Mouse (Mus musculus) CD4-positive naive resting alpha-beta T cell, adult 57 days (primary cell): Measurements from ENCODE around the gene Clhc1. TPM values are rescaled to one million over a fixed set of nuclear protein-coding genes. Genes with fewer than 3 reads are reported as not detected.

Experiments
- total RNA-seq: library from RNA; stranded (reverse); gene quantifications from one replicate; pipeline ENCODE4 v1.2.4, GENCODE M21; 2023

Clhc1 gene
- 0.98 TPM for total RNA-seq

GRCm38 (mm10) chr11:29547752-29548503, at the start of gene Clhc1, which contains the start of gene Rps27a:
Gene Clhc1 (plus strand): TSS chr11:29547950.
Gene Rps27a (minus strand): TSS chr11:29548109.

GRCm38 (mm10) chr11:29514682-29515412, 32.9 kb upstream of the Clhc1 start, which contains the start of gene Prorsd1:
Gene Prorsd1 (minus strand): TSS chr11:29515033.

DNA sequence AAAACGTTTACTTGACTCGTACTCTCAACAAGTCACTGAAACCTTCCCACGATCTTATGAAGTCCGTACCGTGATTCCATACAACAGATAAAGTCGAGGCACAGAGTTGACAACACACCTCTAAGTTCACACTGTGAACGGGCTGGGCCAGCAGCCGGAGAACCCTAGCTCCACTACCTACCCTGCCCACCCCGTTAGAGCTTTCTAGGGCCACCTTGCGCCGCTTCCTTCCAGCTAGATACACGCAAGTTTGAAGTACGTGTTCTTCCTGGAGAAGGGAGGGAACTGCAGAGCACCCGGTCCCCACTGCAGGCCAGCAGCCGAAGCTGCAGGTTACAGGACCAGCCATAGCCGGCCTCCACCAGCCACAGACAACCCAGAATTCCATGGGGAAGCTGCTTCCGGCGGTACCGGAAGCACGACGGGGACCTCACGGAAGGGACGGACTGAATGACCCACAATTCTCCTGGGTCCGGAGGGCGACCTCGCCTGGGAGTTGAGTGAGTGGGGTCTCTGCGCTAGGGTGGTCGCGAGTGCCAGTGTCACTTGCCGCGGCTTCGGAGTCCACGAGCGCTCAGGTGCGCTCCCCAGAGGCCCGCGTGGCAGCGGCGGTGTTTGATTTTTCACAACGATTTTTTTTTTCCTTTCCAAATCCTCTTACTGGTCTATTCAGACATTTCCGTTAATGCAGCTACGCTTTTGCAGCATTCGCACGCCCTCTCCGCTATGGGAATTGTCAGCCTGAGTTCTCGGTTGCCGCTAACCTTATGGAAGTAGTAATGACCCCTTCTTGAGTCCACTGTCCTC, 21.6 kb upstream of the Clhc1 start, which contains the start of gene Mtif2:
TSS of gene Mtif2 (plus strand) at position 421 of the 807 bp plus-strand sequence.

Other genes with a start within 250 kb of the Clhc1 start
- gene Ccdc88a, start 174.3 kb upstream of the Clhc1 start, total RNA-seq = 4.3 TPM
- 21.6 TPM for gene Prorsd1, start 32.9 kb upstream of the Clhc1 start, total RNA-seq
- gene Mtif2, start 21.5 kb upstream of the Clhc1 start, total RNA-seq = 21.7 TPM
- gene Rps27a, start 159 bp downstream of the Clhc1 start, total RNA-seq = 2,038 TPM
- gene Rtn4, start 145.0 kb downstream of the Clhc1 start, total RNA-seq = 77.3 TPM